13 mouse cellular contexts compared by ENCODE assay signal in the genomic region with DNA sequence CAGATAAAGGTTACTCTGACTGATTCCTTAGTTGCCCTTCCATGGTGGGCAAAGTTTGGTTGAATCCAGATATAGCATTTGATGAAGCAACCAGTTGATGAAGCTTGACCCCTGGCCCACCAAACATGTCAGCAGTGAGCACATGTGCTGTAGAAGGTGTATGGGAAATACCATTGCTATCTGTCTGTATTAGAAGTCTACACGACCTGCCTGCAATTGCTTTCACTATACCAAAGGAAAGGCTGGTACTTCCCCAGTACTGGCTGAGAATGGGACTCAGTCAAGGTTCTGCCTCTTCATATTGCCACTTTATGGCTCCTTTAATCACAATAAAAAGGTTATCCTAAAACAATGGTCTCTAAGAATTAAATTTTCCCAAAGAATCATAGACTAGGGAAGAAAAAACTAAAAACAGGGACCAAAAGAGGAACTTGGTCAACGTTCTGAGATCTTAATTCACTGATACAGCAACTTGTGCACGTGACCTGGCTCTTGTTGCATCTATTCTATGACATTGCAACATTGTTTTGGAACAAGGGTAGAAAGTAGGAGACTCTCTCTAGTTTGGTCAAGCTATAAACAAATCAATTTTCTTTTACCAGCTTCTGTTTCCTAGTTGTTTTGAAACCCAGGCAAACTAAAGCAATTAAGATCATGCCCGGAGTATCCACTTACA.
"Had no signal": no experiment of that assay in that cellular context is flagged by ENCODE, and none has a peak within 500 bp of the region (broad histone marks: within the 10 kb centered on the region; RNA-seq: fewer than 3 reads in every experiment).

No protein-coding gene starts in this region.

- H3K36me3 ChIP-seq: limb, embryonic 10.5 days; liver, embryonic 13.5 days; lung, embryonic 15.5 days; midbrain, embryonic 12.5 days; stomach, embryonic 15.5 days had no signal

- H3K4me1 ChIP-seq: limb, embryonic 10.5 days; liver, embryonic 13.5 days; lung, embryonic 15.5 days; midbrain, embryonic 12.5 days; stomach, embryonic 15.5 days had no signal

- H3K9me3 ChIP-seq: limb, embryonic 10.5 days; liver, embryonic 13.5 days; lung, embryonic 15.5 days; midbrain, embryonic 12.5 days; stomach, embryonic 15.5 days had no signal

- DNase-seq: kidney, adult 9 months; kidney, postnatal 4 days; liver, embryonic 13.5 days; liver, postnatal 0 days; lung, postnatal 14 days; right cerebral cortex, postnatal 14 days; thymus, postnatal 4 days had no signal

- H3K27me3 ChIP-seq: liver, embryonic 13.5 days; lung, embryonic 15.5 days; midbrain, embryonic 12.5 days; stomach, embryonic 15.5 days had no signal

- H3K27ac ChIP-seq: kidney, postnatal 0 days; layer of hippocampus, adult 2 months; limb, embryonic 10.5 days; liver, embryonic 13.5 days; lung, embryonic 15.5 days; midbrain, embryonic 12.5 days; stomach, embryonic 15.5 days had no signal

- H3K4me3 ChIP-seq: layer of hippocampus, adult 2 months; limb, embryonic 10.5 days; liver, embryonic 13.5 days; lung, embryonic 15.5 days; midbrain, embryonic 12.5 days; stomach, embryonic 15.5 days had no signal

- ATAC-seq: liver, postnatal 0 days had no signal
